Mouse (Mus musculus) megakaryocyte, embryonic 14.5 days (primary cell): Measurements from ENCODE around the gene Hyal1.

Source experiments
- FLI1 ChIP-seq: IDR thresholded peaks from 2 replicates; pipeline ENCODE4 v1.6.1; 2012; ENCODE audit warnings: low read length, inconsistent platforms, mixed read lengths
- GATA1 ChIP-seq: IDR thresholded peaks from 3 replicates; pipeline ENCODE4 v1.6.1; 2012; ENCODE audit warnings: mixed read lengths, low read length, inconsistent platforms, borderline replicate concordance

DNA sequence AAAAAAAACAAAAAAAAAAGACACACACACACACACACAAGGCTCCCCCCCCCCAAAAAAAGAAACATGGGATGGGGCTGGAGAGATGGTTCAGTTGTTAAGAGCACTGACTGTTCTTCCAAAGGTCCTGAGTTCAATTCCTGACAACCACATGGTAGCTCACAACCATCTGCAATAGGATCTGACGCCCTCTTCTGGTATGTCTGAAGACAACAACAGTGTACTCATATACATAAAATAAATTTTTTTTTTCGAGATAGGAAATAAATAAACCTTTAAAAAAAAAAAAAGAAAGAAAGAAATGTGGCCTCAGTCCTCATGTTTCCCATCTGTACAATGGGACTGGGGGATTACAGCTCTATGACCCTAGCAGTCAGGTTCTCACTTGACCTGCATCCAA, 40.7 kb downstream of the Hyal1 start:
- TF ChIP-seq GATA1 (no peak), FLI1 (no peak)
